Mouse (Mus musculus): ENCODE data around the gene Oasl1. TPM values are rescaled to one million over a fixed set of nuclear protein-coding genes. Genes with fewer than 3 reads are reported as not detected.

The Oasl1 gene
- total RNA-seq (2023): 5.4 TPM

GRCm38 (mm10) chr5:114922998-114923473, at the start of gene Oasl1:
Gene Oasl1 (plus strand): TSS chr5:114923240.

GRCm38 (mm10) chr5:114896688-114897373, 26.2 kb upstream of the Oasl1 start, which contains the start of gene Oasl2:
Gene Oasl2 (plus strand): TSS chr5:114896936.

GRCm38 (mm10) chr5:114942074-114942765, 19.2 kb downstream of the Oasl1 start, which contains the start of gene 2210016L21Rik:
Gene 2210016L21Rik (plus strand): TSS chr5:114942158.

GRCm38 (mm10) chr5:114970824-114971227, 47.8 kb downstream of the Oasl1 start, which contains the start of gene Hnf1a:
Gene Hnf1a (minus strand): TSS chr5:114971094.

Other genes starting within 250 kb of the Oasl1 start
- gene Gltp, start 232.3 kb upstream of the Oasl1 start, total RNA-seq (2023): 106 TPM
- 21.5 TPM for gene Tchp, start 215.5 kb upstream of the Oasl1 start, total RNA-seq (2023)
- gene Ankrd13a, start 148.6 kb upstream of the Oasl1 start, total RNA-seq (2023): 139 TPM
- gene Git2, start 147.7 kb upstream of the Oasl1 start, total RNA-seq (2023): 185 TPM
- 48.3 TPM for gene 1500011B03Rik, start 99.8 kb upstream of the Oasl1 start, total RNA-seq (2023)
- gene 4930519G04Rik, start 69.6 kb upstream of the Oasl1 start, total RNA-seq (2023): not detected
- not detected for gene Gm9936, start 64.6 kb upstream of the Oasl1 start, total RNA-seq (2023)
- 31.4 TPM for gene Oasl2, start 26.3 kb upstream of the Oasl1 start, total RNA-seq (2023)
- 34.2 TPM for gene 2210016L21Rik, start 18.9 kb downstream of the Oasl1 start, total RNA-seq (2023)
- not detected for gene Hnf1a, start 47.9 kb downstream of the Oasl1 start, total RNA-seq (2023)
- gene Sppl3, start 87.9 kb downstream of the Oasl1 start, total RNA-seq (2023): 64.9 TPM
- gene Gm10401, start 175.1 kb downstream of the Oasl1 start, total RNA-seq (2023): not detected
- 22.9 TPM for gene Acads, start 196.1 kb downstream of the Oasl1 start, total RNA-seq (2023)
- gene Unc119b, start 211.7 kb downstream of the Oasl1 start, total RNA-seq (2023): 28.7 TPM
- 78.6 TPM for gene Mlec, start 234.9 kb downstream of the Oasl1 start, total RNA-seq (2023)